Mouse (Mus musculus) activated CD4-positive, CD25-positive, alpha-beta regulatory T cell, adult 4 months (primary cell): ENCODE measurements around the gene Fxyd1. TPM values are rescaled to one million over a fixed set of nuclear protein-coding genes. Genes with fewer than 3 reads are reported as not detected.
A peak's percentile ranks its signal among the peaks of the same experiment; 100 is the strongest.

Experiments used
- ATAC-seq: one replicate; pipeline ENCODE4 v1.8.0; 2017
- polyA plus RNA-seq, 2 experiments: library from polyadenylated mRNA; unstranded; fragments of 100-300 nt; shearing (Covaris generic); gene quantifications; one replicate each; pipeline ENCODE4 v1.2.1; 2017

Fxyd1 gene
- polyA plus RNA-seq, 2 experiments from 2014 or later = not detected

- no peak for ATAC-seq
These were observed 20.5 kb upstream of the Fxyd1 start for GRCm38 (mm10) chr7:31077470-31077869.

- ATAC-seq = no peak
These were observed 19.5 kb upstream of the Fxyd1 start, which contains the start of gene Fxyd3 for GRCm38 (mm10) chr7:31076492-31076891. Gene Fxyd3 (minus strand): TSS chr7:31076704.

- no peak for ATAC-seq
These were observed 17.7 kb upstream of the Fxyd1 start for GRCm38 (mm10) chr7:31074713-31075069.

DNA sequence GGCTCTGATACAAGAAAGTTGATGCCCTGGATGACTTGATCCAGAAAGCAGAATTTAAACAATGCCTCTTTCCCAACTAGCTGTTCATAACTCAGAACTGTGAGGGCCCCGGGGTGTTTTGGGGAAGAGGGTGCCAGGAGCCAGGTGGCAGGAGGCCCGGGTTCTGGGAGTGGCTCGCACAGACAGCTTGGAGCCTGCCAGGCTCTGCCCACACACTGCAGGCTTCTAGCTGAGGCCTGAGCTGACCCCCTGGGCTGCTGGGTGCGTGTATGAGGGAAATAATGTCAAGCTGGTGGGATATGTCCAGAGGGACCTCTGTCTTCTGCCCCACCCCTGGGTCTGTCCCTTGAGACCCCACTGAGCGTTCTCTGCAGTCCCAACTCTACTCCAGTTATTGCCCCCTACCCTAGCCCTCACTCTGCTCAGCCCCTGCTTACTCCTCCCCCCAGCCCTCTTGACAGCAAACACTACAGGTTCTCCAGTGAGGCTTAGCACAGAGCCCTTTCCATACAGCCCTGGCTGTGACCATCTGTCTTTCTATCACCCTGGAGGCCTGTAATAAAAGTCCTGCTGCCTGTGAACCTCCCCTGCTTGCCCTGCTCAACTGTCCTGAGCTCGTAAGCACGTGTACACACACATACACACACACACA lies 17.2 kb upstream of the Fxyd1 start:
- ATAC-seq = no peak

DNA sequence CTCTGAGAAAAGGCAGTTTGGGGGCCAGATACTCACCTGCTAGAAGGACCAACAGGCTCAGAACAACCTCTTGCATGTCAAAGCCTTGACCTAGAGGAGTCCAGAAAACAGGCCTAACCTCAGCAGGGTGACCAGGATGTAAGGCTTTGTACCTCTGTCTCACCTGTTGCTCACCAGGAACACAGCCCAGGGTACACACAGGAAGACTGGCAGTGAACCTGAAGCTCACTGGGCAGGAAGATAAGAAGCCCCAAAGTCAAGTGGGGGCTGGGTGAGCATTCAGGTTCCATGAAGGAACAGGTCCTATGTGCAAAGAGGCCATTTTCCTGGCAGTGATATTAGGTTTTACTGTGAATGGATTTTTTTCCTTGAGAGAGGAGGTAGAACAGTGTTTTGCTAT lies 16.5 kb upstream of the Fxyd1 start:
- ATAC-seq = no peak

DNA sequence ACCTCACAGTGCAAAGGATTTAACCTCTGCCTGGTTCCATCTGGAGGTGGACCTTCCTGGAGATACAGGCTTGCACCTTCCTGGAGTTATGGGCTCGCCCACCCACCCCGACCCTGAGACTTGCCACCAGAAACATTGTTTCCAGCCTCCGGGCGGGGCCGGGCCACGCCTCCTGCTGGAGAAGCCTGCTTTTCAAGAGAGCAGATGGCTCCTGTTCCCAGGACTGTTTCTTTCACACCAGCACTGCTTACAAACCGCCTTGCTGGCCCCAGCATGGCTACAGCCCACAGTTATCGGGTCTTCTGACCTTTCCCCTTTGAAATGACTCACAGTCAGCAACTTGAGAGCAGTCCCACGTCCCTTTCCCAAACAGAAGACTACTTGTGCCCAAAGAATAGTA lies 15.3 kb upstream of the Fxyd1 start:
- no peak for ATAC-seq

DNA sequence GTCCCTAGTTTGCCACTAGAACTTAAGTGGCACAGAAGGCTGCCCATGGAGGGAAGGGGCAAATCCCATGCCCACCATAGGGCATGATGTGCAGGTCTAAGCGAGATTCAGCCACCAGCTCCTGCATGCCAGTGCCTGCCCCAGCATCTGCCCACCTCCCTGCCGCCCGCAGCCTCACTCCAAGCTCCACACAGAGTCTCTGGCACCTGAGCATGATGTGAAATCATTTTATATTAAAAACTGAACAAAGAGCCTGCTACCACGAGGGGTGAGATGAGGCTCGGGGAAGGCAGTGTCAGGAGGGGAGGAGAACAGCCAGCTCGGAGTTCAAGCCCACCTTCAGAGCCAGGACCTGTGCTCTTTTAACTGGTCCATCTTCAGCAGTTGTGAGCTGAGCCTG lies 13.3 kb upstream of the Fxyd1 start:
- ATAC-seq = no peak

DNA sequence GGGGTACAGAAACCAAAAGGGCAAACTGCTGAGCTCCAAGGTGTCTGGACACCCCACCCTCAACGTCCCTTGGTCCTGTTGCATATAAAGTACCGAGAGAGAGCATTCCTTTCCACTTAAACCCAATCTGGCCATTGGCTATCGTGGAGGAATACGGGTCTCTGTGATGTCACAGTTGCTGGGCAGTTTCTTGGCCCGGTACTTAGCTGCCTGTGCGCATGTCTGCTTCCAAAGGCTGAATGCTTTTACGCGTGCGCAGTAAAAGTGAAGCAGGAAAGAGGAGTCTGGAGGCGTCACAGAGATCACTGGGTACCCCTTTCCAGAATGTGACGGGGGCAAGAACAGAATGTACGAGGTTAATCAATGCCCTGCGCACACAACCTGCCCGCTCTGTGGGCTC lies 12.5 kb upstream of the Fxyd1 start:
- no peak for ATAC-seq

DNA sequence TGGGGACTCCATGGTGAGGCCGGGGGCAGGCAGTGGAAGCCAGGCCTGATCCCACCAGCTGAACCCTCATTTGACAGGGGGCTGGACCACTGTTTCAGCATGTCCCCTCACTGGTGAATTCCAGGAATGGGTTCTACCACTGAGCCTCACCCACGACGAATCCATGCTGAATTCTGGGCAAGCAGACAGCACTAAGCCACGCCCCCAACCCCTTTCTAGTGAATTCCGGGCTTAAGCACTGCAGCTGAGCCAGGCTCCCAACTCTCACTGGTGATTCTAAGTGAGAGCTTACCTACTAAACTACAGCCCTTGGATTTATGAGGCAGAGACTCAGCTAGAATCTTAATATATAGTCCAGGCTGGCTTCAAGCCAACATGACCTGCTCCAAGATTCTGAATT lies 10.8 kb upstream of the Fxyd1 start:
- ATAC-seq = no peak

- no peak for ATAC-seq
These were observed 6.1 kb upstream of the Fxyd1 start for GRCm38 (mm10) chr7:31063074-31063560.

DNA sequence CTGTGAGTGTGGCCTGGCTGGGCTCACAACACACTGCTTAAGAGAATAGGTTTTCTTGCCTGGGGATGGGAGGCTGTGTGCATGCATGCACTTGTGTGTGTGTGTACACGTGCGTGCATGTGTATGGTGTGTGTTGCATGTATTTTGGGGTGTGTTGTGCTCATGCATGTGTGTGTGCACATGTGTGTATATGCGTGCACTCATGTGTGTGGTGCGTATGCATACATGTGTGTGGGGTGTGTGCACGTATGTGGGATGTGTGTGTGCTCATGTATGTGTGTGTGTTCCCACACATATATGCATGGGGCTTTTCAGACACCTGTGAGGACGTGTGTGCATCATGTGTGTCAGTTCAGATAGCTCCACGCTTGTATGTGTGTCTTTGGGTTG lies 3.6 kb upstream of the Fxyd1 start:
- no peak for ATAC-seq

- ATAC-seq = no peak
These were observed 3.1 kb upstream of the Fxyd1 start for GRCm38 (mm10) chr7:31059919-31060620.

- peak; percentile 54 for ATAC-seq
These were observed 2.1 kb upstream of the Fxyd1 start, which contains the start of gene Lgi4 for GRCm38 (mm10) chr7:31059108-31059507. Gene Lgi4 (plus strand): TSS chr7:31059342.

DNA sequence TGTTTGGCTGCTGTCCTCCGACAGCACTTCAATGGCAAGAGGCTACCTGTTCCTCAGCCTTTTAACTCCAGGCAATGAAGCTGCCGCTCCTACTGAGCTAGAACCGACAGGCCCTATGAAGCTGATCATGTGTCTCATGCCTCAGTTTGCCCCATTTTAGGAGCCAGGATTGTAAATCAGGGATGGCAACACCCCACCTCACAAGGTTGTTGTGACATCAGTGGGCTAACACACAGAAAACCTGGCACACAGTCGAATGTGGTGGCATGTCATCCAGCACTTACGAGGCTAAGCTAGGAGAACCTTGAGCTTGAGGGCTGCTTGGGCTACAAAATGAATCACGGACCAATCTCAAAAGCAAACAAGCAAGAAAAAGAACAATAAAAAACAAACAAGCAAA lies 1.2 kb upstream of the Fxyd1 start:
- ATAC-seq = no peak

- ATAC-seq = no peak
These were observed 731 bp upstream of the Fxyd1 start for GRCm38 (mm10) chr7:31057730-31058129.

- no peak for ATAC-seq
These were observed 551 bp downstream of the Fxyd1 start for GRCm38 (mm10) chr7:31056448-31056847.

GRCm38 (mm10) chr7:31055883-31056282 lies 1.1 kb downstream of the Fxyd1 start:
- ATAC-seq = no peak

DNA sequence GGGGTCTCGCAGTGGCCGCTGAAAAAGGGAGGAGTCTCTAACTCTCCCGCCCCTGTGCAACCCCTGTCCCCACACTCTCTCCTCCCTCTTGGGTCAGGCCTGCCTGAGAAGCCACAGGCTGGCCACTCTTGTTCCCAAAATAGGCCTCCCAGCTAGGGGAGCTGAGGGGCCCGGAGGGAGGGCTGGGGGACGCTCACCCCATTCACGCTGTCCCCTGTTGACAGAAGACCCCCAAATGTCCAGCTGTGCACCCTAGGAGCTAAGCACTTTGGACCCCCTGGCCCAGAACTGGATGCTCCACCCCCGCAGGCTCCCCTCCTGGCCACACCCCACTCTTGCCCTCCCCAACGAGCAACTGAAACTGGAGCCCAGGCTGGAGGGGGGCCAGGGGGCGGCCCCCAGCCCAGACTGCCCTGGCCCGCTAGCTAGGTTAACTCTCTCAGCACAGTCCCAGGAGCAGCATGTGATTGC lies 1.6 kb downstream of the Fxyd1 start:
- ATAC-seq = no peak

DNA sequence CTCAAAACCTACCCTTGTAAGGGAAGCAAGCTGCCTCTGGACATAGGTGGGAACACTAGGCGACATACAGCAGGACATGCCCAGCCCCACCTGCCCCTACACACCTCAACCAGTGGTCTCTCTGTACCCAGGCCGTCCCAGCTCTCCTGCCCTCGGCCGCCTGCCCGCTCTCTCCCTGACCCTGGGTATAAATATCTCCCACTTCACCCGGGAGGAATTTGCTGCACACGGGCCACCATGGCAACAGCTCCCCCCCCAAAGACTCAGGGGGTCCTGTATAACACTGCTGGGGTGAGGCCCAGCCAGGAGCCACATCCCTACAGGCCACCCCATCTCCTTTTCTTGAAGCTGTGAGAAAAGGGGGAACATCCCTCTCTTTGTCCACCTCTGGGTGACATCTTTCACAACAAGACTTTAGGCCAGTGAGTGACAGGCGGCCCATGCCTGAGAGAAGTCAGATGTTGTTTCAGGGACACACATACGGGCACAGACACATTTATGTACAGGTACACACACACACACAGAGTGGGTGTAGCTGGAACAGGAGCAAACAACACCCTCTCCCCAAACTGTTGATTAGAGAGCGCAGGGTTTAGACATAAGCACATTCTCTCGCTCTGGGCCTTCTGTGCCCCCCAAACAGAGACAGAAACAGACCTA lies 2.2 kb downstream of the Fxyd1 start:
- no peak for ATAC-seq

DNA sequence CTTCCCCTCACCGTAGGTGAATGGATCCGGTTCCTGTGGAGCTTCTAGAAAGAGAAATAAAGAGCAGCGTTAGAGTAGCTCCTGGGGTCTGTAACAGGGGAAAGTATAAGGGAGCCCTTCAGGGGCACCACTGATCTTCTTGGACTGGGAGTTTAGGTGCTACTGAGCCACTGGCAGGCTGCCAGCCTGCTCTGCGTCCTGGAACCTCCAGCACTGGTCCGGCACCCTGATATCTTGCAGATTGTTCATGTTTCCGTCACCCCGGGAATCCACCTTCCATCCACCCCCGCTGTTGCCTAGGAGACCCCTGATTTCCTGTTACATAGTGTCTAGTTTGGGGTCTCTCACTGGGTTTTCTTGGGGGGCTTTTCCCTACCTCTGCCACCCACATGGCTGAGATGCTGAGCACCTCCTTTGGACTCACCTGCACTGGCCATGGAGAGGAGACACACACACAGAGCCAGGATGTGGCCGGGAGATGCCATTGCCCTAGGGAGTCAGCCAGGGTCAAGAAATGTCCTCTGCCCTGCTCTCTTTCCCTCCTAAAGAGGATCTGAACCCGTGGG lies 3.0 kb downstream of the Fxyd1 start:
- ATAC-seq = no peak

GRCm38 (mm10) chr7:31052636-31053434 lies 4.2 kb downstream of the Fxyd1 start:
- ATAC-seq = no peak

DNA sequence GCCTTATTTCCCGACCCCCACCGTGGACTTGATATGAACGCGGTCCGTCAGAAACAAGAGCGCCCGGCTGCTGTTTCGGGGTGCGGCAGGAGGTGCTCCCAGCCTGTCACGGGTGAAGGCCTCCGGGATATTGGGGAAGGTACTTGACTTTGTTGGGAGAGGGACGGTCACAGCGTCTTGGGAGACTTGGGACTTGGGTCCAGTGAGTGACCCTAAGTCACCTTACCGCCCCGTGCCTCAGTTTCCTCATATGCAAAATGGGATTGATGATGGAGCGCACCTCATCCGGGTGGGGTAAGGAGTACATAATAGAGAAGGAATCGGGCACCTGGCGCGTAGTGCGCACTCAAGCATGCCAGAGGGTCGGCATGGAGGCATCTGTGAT lies 4.8 kb downstream of the Fxyd1 start:
- no peak for ATAC-seq
